Mouse (Mus musculus) monocyte, adult 5-6 weeks (primary cell): ENCODE results near the gene Osbpl7. TPM values are rescaled to one million over a fixed set of nuclear protein-coding genes. Genes with fewer than 3 reads are reported as not detected.

ENCODE experiments used
- ATAC-seq: fragments of 153-309, 156-312 bp; replicated peaks from 2 replicates; pipeline ENCODE4 v1.8.0; 2017; ENCODE audit warnings: mild to moderate bottlenecking; ENCODE audit not compliant: low TSS enrichment, insufficient number of reproducible peaks, severe bottlenecking, poor library complexity, low FRiP score
- total RNA-seq: library from RNA; stranded (forward); fragments of 200-1000, 200-491, 200-594 nt; gene quantifications from 3 replicates; pipeline ENCODE4 v1.2.3, GENCODE M21; 2017

The Osbpl7 gene
- 10.0 to 13.1 TPM (median 11.3 TPM) in 3 replicates for total RNA-seq

- peak; percentile 54 for ATAC-seq
These were observed at the start of gene Osbpl7 for GRCm38 (mm10) chr11:97050216-97050943. Osbpl7 (plus strand) TSS chr11:97050628.

GRCm38 (mm10) chr11:97003170-97003569 lies 47.3 kb upstream of the Osbpl7 start:
- ATAC-seq, result no peak

DNA sequence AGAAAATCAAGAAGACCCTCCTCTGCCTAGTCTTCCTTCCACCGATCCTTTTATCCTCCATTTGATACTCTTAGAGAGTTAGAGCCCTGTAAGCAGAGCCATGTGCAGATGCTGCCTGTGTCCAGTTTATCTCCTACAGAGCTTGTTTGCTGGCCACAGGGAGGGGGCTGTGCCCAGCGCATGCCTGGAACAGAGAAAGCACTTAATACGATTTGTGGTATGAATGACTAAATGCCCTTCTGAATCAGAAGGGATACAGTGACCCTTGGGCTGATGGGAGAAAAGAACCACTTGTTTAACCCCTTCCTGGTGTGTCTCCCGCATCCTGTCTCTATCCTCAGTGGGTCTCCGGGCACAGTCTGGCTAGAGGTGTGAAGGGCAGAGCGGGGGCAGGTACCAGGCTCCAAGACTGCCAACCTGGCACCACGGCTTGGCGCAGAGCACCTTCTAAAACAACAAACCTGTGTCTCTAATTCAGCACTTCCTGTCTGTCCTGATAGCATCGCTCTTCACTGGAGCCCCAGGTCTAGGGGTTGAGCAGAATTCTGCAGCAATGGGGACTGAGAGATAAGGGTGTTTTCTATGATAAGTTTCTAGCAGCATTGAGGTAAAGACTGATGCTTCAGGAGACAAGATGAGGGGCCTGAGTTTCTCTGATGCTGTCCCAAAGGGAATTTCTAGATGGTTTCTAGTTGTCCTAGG lies 43.2 kb upstream of the Osbpl7 start:
- no peak for ATAC-seq

GRCm38 (mm10) chr11:97009198-97009790 lies 41.1 kb upstream of the Osbpl7 start:
- ATAC-seq, result no peak

DNA sequence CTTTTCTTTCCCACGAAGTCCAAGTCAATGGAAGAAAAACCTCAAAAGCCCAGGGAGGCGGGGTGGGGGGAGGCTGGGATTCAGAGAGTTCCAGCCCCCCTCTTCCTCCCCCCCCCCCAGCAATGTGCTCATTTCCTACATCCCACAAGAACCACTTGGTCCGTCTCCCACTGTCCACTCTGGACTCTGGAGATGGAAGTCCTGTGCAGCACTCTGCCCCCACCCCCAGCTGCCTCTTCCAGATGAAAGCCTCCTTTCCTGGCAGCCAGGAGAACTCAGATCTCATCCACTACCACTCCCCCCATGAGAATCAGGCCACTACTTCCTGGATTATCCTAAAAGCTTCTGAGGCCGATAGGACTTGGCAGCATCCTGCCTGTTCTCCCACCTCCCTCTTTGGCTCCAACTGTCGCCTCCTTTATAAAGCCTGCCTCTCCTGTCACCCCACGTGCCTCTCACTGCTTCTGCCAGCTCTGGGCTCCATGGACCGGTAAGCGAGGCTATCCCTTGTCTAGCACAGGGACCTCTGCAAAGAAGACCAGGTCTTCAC lies 37.2 kb upstream of the Osbpl7 start, which contains the start of gene Sp6:
Sp6 (plus strand) TSS at position 274 of the 550 bp plus-strand sequence.
- ATAC-seq, result no peak

DNA sequence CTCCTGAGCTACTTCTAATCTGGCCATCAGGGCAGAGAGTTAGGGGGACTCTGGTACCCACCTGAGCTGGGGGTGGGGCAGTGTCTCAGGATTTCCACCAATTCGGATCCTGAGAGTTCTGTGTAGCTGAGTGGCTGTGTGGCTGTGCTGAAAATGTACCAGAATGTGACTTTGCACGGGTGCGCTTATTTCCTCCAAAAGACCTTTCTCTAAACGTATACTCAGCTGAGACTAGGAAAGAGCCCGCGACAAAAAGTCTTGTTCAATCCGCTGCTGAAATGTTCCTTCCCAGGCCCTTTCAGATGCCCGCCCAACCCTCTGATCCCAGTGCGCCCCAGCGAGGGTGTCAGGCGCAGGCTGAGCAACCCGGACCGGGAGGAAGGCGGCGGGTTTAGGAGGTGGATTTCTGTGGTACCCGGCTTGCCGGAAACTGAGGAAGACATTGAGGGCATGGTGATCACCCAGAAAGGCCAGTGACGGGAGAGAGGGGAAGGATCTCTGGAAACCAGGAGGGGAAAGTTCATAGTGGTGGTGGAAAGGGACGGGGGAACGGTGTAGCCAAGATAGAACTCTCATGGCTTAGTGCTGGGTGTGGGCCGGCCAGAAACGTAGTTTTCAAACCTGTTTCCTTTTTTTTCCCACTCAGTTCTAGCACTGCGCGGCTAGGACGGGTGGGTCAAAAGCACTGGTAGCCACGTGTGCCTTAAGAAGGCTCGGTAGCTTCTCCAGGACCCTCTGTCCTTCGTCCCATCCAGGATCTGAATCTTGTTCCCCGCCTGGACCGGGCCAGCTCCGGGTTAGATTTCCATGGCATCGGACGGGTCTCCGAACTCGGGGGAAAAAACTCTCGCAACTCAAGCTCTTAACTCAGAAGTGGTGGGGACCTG lies 32.5 kb upstream of the Osbpl7 start:
- no peak for ATAC-seq

GRCm38 (mm10) chr11:97018583-97019344 lies 31.7 kb upstream of the Osbpl7 start:
- ATAC-seq, result no peak

DNA sequence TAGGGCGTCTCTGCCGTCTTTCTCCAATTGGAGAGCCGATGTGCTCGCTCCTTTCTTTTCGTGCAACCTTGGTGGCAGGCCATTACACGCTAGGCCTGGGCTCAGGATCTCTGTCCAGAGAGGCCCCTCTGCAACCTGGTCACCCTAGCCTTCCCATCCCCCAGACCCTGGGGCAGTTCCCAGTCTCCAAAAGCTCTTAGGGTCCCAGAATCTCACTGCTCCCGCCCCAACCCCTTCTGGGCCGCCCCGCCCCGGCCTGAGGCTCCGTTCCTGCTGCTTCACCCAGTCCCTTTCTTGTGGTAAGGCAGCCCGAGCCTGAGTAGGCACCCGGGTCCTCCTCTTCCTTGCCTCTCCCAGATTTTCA lies 31.1 kb upstream of the Osbpl7 start:
- no peak for ATAC-seq

DNA sequence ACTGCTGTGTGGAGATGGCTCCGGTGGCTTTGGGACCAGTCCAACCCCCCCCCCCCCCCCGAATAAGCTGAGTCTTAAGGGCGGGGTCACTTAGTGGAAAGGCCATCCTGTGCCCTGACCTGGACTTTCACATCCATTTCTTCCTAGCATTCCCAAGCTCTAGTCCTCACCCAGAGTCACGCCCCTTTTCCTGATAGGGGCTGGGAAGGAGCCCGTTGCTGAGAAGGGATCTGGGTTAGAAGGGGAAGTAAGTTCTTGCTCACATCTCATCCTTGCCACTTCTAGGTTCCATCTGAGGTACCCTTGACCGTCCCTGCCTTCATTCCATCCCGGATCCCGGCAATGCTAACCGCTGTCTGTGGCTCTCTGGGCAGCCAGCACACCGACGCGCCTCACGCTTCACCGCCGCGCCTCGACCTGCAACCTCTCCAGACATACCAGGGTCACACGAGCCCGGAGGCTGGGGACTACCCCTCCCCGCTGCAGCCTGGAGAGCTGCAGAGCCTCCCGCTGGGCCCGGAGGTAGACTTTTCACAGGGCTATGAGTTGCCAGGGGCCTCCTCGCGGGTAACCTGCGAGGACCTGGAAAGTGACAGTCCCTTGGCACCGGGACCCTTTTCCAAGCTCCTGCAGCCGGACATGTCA lies 29.2 kb upstream of the Osbpl7 start:
- ATAC-seq, result no peak

GRCm38 (mm10) chr11:97021873-97022484 lies 28.4 kb upstream of the Osbpl7 start:
- peak; percentile 52 for ATAC-seq

GRCm38 (mm10) chr11:97024977-97025376 lies 25.5 kb upstream of the Osbpl7 start:
- no peak for ATAC-seq

- peak; percentile 91 for ATAC-seq
These were observed 24.6 kb upstream of the Osbpl7 start for GRCm38 (mm10) chr11:97025721-97026344.

GRCm38 (mm10) chr11:97029686-97030417 lies 20.6 kb upstream of the Osbpl7 start, which contains the start of gene Scrn2:
Scrn2 (plus strand) TSS chr11:97029938.
- ATAC-seq, result peak; percentile 86

DNA sequence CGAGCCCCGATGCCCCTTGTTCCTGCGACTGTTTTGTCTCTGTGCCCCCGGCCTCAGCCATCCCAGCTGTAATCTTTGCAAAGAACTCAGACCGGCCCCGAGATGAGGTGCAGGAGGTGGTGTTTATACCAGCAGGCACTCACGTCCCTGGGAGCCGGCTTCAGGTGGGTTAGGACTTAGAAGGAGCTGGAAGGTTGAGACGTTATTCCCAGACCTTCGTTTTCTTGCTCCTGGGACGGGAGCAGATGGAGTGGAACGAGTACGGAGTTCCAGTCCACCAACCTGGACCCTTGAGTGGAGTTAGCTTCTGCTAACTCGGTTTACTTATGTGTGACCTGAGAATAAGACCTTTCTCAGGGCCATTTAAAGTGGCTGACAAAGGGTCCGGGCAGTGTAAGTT lies 20.0 kb upstream of the Osbpl7 start:
- no peak for ATAC-seq

- ATAC-seq, result no peak
These were observed 18.5 kb upstream of the Osbpl7 start for GRCm38 (mm10) chr11:97031977-97032376.

DNA sequence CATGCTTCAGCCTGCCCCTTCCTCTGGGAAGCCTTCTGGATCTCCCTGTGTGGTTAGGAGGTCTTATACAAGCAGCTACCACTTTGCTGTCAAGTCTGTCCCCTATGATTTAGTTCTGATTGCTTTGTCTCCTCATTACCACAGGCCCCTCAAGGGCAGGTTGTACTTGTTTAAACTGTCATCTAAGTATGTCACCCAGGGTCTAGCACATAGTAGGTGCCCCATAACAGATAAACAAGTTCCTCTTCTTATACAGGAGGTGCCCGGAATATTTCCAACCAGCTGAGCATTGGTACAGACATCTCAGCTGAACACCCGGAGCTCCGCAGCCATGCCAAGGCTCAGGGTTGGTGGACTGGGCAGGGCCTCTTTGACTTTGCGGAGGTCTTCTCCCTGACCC lies 17.9 kb upstream of the Osbpl7 start:
- no peak for ATAC-seq
